Mouse (Mus musculus): Measurements from ENCODE around the gene Dhrs9. TPM values are rescaled to one million over a fixed set of nuclear protein-coding genes. Genes with fewer than 3 reads are reported as not detected.
"Not testable (repeated sequence)": the region's sequence is repeated elsewhere in the genome, so short reads cannot be mapped to it uniquely, and the experiment has no call there.

Dhrs9 gene
- total RNA-seq (2021) = under 1 TPM; 0.08 to 0.32 TPM
- 0.20 and 0.35 TPM in 2 replicates for polyA plus RNA-seq (2012; rRNA removed)
- long read RNA-seq = 0 reads

GRCm38 (mm10) chr2:69380281-69380680 is at the start of gene Dhrs9:
Dhrs9 (plus strand) TSS chr2:69380445.
- Histone ChIP-seq H3K4me3 (no peak within 1 kb of the TSS), H3K9ac (ENCODE audit: low read depth, low read length) (no peak within 1 kb of the TSS), H3K4me1 (ENCODE audit: control insufficient read depth, insufficient read depth, low read length) (no peaks in the 10 kb centered on the region), H3K27ac (no peak within 1 kb of the TSS), H3K36me3 (ENCODE audit: control insufficient read depth, insufficient read depth, low read length) (no peaks in the 10 kb centered on the region), H3K27me3 (ENCODE audit: control insufficient read depth, insufficient read depth, low read length) (no peaks in the 10 kb centered on the region), H3K79me2 (replicated peaks; ENCODE audit: control insufficient read depth, insufficient read depth, low read length) (no peaks in the 10 kb centered on the region)
- peak in 1 of 2 experiments; percentile 18 for DNase-seq
- TF ChIP-seq POLR2A (IDR thresholded peaks at IDR 0.05; ENCODE audit: insufficient read depth, low read depth, low read length) = no peak
- TF ChIP-seq EP300 (IDR thresholded peaks at IDR 0.05; ENCODE audit: insufficient read depth, low read depth, low read length) = no peak
- TF ChIP-seq CTCF (IDR thresholded peaks at IDR 0.05) = no peak
- WGBS = 35% methylated on average over 13 of the region's 13 CpGs
- intact Hi-C loops (cut with DNase I) = no loop called here

DNA sequence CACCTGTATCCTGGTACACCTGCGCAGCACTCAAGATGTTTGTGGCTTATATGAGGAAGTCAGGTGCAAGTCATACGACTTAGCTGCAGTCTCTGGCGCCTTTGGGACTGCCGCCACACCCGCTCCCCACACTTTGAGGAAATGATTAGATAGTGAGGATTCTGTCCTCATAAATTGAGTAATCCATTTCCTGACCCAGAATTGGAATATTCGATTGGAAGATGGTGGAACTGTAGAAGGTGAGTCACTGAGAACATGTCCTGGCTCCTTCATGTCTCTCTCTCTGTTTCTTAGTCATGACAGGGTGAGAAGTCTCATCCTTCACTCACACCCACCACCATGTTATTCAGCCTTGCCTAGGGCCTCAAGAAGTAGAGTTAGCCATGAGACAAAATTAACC is 48.7 kb upstream of the Dhrs9 start:
- 77% methylated on average over 6 of the region's 6 CpGs for WGBS
- H3K9ac ChIP-seq (ENCODE audit: low read depth, low read length); intact Hi-C loops (cut with DNase I); H3K79me2 ChIP-seq (replicated peaks; ENCODE audit: control insufficient read depth, insufficient read depth, low read length); H3K27ac ChIP-seq; H3K4me3 ChIP-seq; H3K4me1 ChIP-seq (ENCODE audit: control insufficient read depth, insufficient read depth, low read length); H3K36me3 ChIP-seq (ENCODE audit: control insufficient read depth, insufficient read depth, low read length); DNase-seq; H3K27me3 ChIP-seq (ENCODE audit: control insufficient read depth, insufficient read depth, low read length): not testable (repeated sequence)

- no peaks in the 10 kb centered on the region for H3K4me1 ChIP-seq (ENCODE audit: control insufficient read depth, insufficient read depth, low read length)
- H3K4me3 ChIP-seq = no peak overlapping the region
- no peak overlapping the region for H3K27ac ChIP-seq
- no peaks in the 10 kb centered on the region for H3K36me3 ChIP-seq (ENCODE audit: control insufficient read depth, insufficient read depth, low read length)
- WGBS = 88% methylated on average over 6 of the region's 6 CpGs
- H3K9ac ChIP-seq (ENCODE audit: low read depth, low read length) = no peak overlapping the region
- DNase-seq = no peak
- no peak for TF ChIP-seq POLR2A (IDR thresholded peaks at IDR 0.05; ENCODE audit: insufficient read depth, low read depth, low read length)
- no peak for TF ChIP-seq EP300 (IDR thresholded peaks at IDR 0.05; ENCODE audit: insufficient read depth, low read depth, low read length)
- TF ChIP-seq CTCF (IDR thresholded peaks at IDR 0.05) = no peak
- H3K79me2 ChIP-seq (replicated peaks; ENCODE audit: control insufficient read depth, insufficient read depth, low read length) = no peaks in the 10 kb centered on the region
- intact Hi-C loops (cut with DNase I) = no loop called here
- H3K27me3 ChIP-seq (ENCODE audit: control insufficient read depth, insufficient read depth, low read length) = no peaks in the 10 kb centered on the region
These were observed 38.7 kb upstream of the Dhrs9 start for GRCm38 (mm10) chr2:69341506-69341905.

- Histone ChIP-seq H3K4me3 (no peak within 1 kb of the TSS), H3K79me2 (replicated peaks; ENCODE audit: control insufficient read depth, insufficient read depth, low read length) (no peaks in the 10 kb centered on the region), H3K9ac (ENCODE audit: low read depth, low read length) (no peak within 1 kb of the TSS), H3K4me1 (ENCODE audit: control insufficient read depth, insufficient read depth, low read length) (no peaks in the 10 kb centered on the region), H3K27ac (no peak within 1 kb of the TSS), H3K27me3 (ENCODE audit: control insufficient read depth, insufficient read depth, low read length) (no peaks in the 10 kb centered on the region), H3K36me3 (ENCODE audit: control insufficient read depth, insufficient read depth, low read length) (no peaks in the 10 kb centered on the region)
- DNase-seq = no peak
- TF ChIP-seq EP300 (IDR thresholded peaks at IDR 0.05; ENCODE audit: insufficient read depth, low read depth, low read length) (no peak), POLR2A (IDR thresholded peaks at IDR 0.05; ENCODE audit: insufficient read depth, low read depth, low read length) (no peak), CTCF (IDR thresholded peaks at IDR 0.05) (no peak)
- WGBS = 82% methylated on average over 9 of the region's 9 CpGs
- intact Hi-C loops (cut with DNase I) = no loop called here
These were observed 37.6 kb upstream of the Dhrs9 start, which contains the start of gene Abcb11 for GRCm38 (mm10) chr2:69342496-69343221. Abcb11 (minus strand) TSS chr2:69342616.

- H3K79me2 ChIP-seq (replicated peaks; ENCODE audit: control insufficient read depth, insufficient read depth, low read length); H3K4me3 ChIP-seq; H3K27ac ChIP-seq; H3K4me1 ChIP-seq (ENCODE audit: control insufficient read depth, insufficient read depth, low read length); H3K9ac ChIP-seq (ENCODE audit: low read depth, low read length); H3K27me3 ChIP-seq (ENCODE audit: control insufficient read depth, insufficient read depth, low read length); intact Hi-C loops (cut with DNase I); DNase-seq; H3K36me3 ChIP-seq (ENCODE audit: control insufficient read depth, insufficient read depth, low read length): not testable (repeated sequence)
These were observed 24.8 kb upstream of the Dhrs9 start for GRCm38 (mm10) chr2:69355402-69355801.

DNA sequence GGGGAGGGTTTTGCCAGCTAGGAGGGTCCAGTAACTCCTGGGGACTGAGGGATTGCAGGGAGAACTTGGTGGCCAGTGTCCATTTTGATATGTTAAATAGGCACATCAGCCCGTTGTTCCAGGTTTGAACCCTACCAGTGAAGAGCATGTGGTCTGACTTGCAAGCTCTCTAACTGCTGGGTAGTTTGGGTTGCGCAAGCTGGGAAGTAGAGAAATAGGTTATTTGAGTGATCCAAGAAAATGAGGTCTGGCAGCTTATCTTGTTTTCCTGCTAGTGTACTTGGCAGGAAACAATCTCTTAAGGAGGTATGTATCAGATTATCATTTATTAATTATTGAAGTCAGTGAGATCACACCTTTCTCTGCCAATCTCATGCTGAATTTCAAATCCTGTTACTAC is 15.4 kb upstream of the Dhrs9 start:
- intact Hi-C loops (cut with DNase I) = no loop called here
- Histone ChIP-seq H3K79me2 (replicated peaks; ENCODE audit: control insufficient read depth, insufficient read depth, low read length) (no peaks in the 10 kb centered on the region), H3K27me3 (ENCODE audit: control insufficient read depth, insufficient read depth, low read length) (no peaks in the 10 kb centered on the region), H3K4me1 (ENCODE audit: control insufficient read depth, insufficient read depth, low read length) (no peaks in the 10 kb centered on the region), H3K36me3 (ENCODE audit: control insufficient read depth, insufficient read depth, low read length) (no peaks in the 10 kb centered on the region), H3K4me3 (no peak overlapping the region), H3K9ac (ENCODE audit: low read depth, low read length) (no peak overlapping the region), H3K27ac (no peak overlapping the region)
- TF ChIP-seq POLR2A (IDR thresholded peaks at IDR 0.05; ENCODE audit: insufficient read depth, low read depth, low read length) (no peak), EP300 (IDR thresholded peaks at IDR 0.05; ENCODE audit: insufficient read depth, low read depth, low read length) (no peak), CTCF (IDR thresholded peaks at IDR 0.05) (no peak)
- WGBS = 82% methylated on average over 2 of the region's 2 CpGs
- DNase-seq = no peak

Measured in heart, adult 2 months (tissue).